Mouse (Mus musculus) midbrain, postnatal 0 days (tissue): ENCODE data around the gene Cd274. TPM values are rescaled to one million over a fixed set of nuclear protein-coding genes. Genes with fewer than 3 reads are reported as not detected.
"Not testable (repeated sequence)": the region's sequence is repeated elsewhere in the genome, so short reads cannot be mapped to it uniquely, and the experiment has no call there.

Experiments
- ATAC-seq: fragments of 200-750 bp; cut with Nextera tagmentation; 2 replicates; pipeline ENCODE4 v1.8.0; 2017; ENCODE audit warnings: moderate number of reproducible peaks, mild to moderate bottlenecking, moderate TSS enrichment, moderate library complexity; ENCODE audit not compliant: low FRiP score
- DNase-seq: peaks from one replicate; pipeline ENCODE4 v3.0.0-alpha.2; 2015; ENCODE audit warnings: low spot score
- H3K27ac ChIP-seq: fragments of 300-500 bp; sonication (generic); 2 replicates; pipeline ENCODE4 v1.5.1; 2014; ENCODE audit warnings: low read depth, mild to moderate bottlenecking, low read length, mixed read lengths
- H3K27me3 ChIP-seq: fragments of 300-500 bp; sonication (generic); 2 replicates; pipeline ENCODE4 v1.6.1; 2014; ENCODE audit warnings: low read length, control low read depth, mixed read lengths; ENCODE audit not compliant: insufficient read depth
- H3K36me3 ChIP-seq: fragments of 300-500 bp; sonication (generic); 2 replicates; pipeline ENCODE4 v1.6.1; 2014; ENCODE audit warnings: low read length, control low read depth, mixed read lengths; ENCODE audit not compliant: insufficient read depth
- H3K4me1 ChIP-seq: fragments of 300-500 bp; sonication (generic); 2 replicates; pipeline ENCODE4 v1.6.1; 2014; ENCODE audit warnings: mild to moderate bottlenecking, control low read depth, antibody characterized with exemption, low read length, mixed read lengths; ENCODE audit not compliant: insufficient read depth
- H3K4me2 ChIP-seq: fragments of 300-500 bp; sonication (generic); 2 replicates; pipeline ENCODE4 v1.6.1; 2014; ENCODE audit warnings: low read depth, mild to moderate bottlenecking, low read length, mixed read lengths; ENCODE audit not compliant: poor library complexity, severe bottlenecking
- H3K4me3 ChIP-seq: fragments of 300-500 bp; sonication (generic); 2 replicates; pipeline ENCODE4 v1.5.1; 2014; ENCODE audit warnings: low read depth, mild to moderate bottlenecking, low read length, moderate library complexity
- H3K9ac ChIP-seq: fragments of 300-500 bp; sonication (generic); replicated peaks from 2 replicates; pipeline ENCODE4 v1.6.1; 2014; ENCODE audit warnings: mild to moderate bottlenecking, low read length, moderate library complexity, mixed read lengths; ENCODE audit not compliant: poor library complexity, severe bottlenecking
- H3K9me3 ChIP-seq: fragments of 300-500 bp; sonication (generic); 2 replicates; pipeline ENCODE4 v1.6.1; 2016; ENCODE audit warnings: low read length, control low read depth
- CTCF ChIP-seq: IDR thresholded peaks from 2 replicates; pipeline ENCODE4 v1.5.1; 2016; ENCODE audit warnings: antibody characterized with exemption, mild to moderate bottlenecking
- whole genome bisulfite sequencing: fragments of 180-500 bp; shearing (Covaris S2); extraction: QIAGEN DNeasy Blood & Tissue Kit; methylation state at CpG from one replicate; pipeline ENCODE4 v1.1.7; 2014; 5-methylcytosine and 5-hydroxymethylcytosine counted together
- polyA plus RNA-seq: library from polyadenylated mRNA; unstranded; fragments of >200 nt; fragmentation: Nextera tagmentation; extraction: Ambion mirVana; gene quantifications from 2 replicates; pipeline ENCODE4 v1.2.1, GENCODE M21; 2015
- total RNA-seq: library from RNA; depleted of rRNA; stranded (reverse); fragments of >200 nt; gene quantifications from 2 replicates; pipeline ENCODE4 v1.2.3, GENCODE M21; 2014

Cd274 gene
- total and polyA plus RNA-seq, 2 experiments from 2014 or later, result 0.22 to 0.38 TPM

GRCm38 (mm10) chr19:29405388-29405787 lies 38.1 kb downstream of the Cd274 start:
- no peak for ATAC-seq
- no peaks in the 10 kb centered on the region for H3K36me3 ChIP-seq
- H3K4me2 ChIP-seq, result no peak overlapping the region
- DNase-seq, result no peak
- WGBS, result 60% methylated on average over 2 of the region's 2 CpGs
- no peaks in the 10 kb centered on the region for H3K4me1 ChIP-seq
- no peaks in the 10 kb centered on the region for H3K9me3 ChIP-seq
- TF ChIP-seq CTCF, result no peak
- H3K4me3 ChIP-seq, result no peak overlapping the region
- no peak overlapping the region for H3K9ac ChIP-seq
- no peaks in the 10 kb centered on the region for H3K27me3 ChIP-seq
- H3K27ac ChIP-seq, result no peak overlapping the region

- 87% methylated on average over 18 of the region's 18 CpGs for WGBS
- DNase-seq, result no peak
- H3K27ac ChIP-seq, result no peak overlapping the region
Observed at GRCm38 (mm10) chr19:29406042-29407017, 39.1 kb downstream of the Cd274 start.

GRCm38 (mm10) chr19:29410619-29411018 lies 43.4 kb downstream of the Cd274 start, which contains the start of gene Pdcd1lg2:
Gene Pdcd1lg2 (plus strand): TSS chr19:29410919.
- Histone ChIP-seq H3K4me1 (no peaks in the 10 kb centered on the region), H3K27me3 (no peaks in the 10 kb centered on the region), H3K9me3 (no peaks in the 10 kb centered on the region), H3K4me3 (no peak within 1 kb of the TSS), H3K27ac (no peak within 1 kb of the TSS), H3K36me3 (no peaks in the 10 kb centered on the region), H3K9ac (no peak within 1 kb of the TSS), H3K4me2 (no peak within 1 kb of the TSS)
- ATAC-seq, result no peak
- no peak for TF ChIP-seq CTCF
- no peak for DNase-seq
- 80% methylated on average over 4 of the region's 4 CpGs for WGBS

More at GRCm38 (mm10) chr19:29406042-29407017, 39.1 kb downstream of the Cd274 start:
- no peak overlapping the region for H3K4me3 ChIP-seq
- H3K27me3 ChIP-seq, result no peaks in the 10 kb centered on the region
- H3K36me3 ChIP-seq, result no peaks in the 10 kb centered on the region
- TF ChIP-seq CTCF, result no peak
- no peaks in the 10 kb centered on the region for H3K4me1 ChIP-seq
- H3K9ac ChIP-seq, result no peak overlapping the region
- no peaks in the 10 kb centered on the region for H3K9me3 ChIP-seq
- no peak overlapping the region for H3K4me2 ChIP-seq
- no peak for ATAC-seq

- Histone ChIP-seq H3K9ac (no peak overlapping the region), H3K36me3 (no peaks in the 10 kb centered on the region), H3K27ac (no peak overlapping the region), H3K4me1 (no peaks in the 10 kb centered on the region), H3K27me3 (no peaks in the 10 kb centered on the region), H3K4me2 (no peak overlapping the region), H3K4me3 (no peak overlapping the region), H3K9me3 (no peaks in the 10 kb centered on the region)
- TF ChIP-seq CTCF, result no peak
- peak; percentile 38 for DNase-seq
- WGBS, result 76% methylated on average over 6 of the region's 6 CpGs
- no peak for ATAC-seq
Observed at GRCm38 (mm10) chr19:29412476-29413420, 45.5 kb downstream of the Cd274 start.

- H3K36me3 ChIP-seq, result no peaks in the 10 kb centered on the region
- H3K27ac ChIP-seq, result no peak overlapping the region
- ATAC-seq, result no peak
- 87% methylated on average over 3 of the region's 3 CpGs for WGBS
- H3K4me3 ChIP-seq, result no peak overlapping the region
- H3K9ac ChIP-seq, result no peak overlapping the region
- H3K4me1 ChIP-seq, result no peaks in the 10 kb centered on the region
- no peak for DNase-seq
- H3K27me3 ChIP-seq, result no peaks in the 10 kb centered on the region
- TF ChIP-seq CTCF, result no peak
- no peak overlapping the region for H3K4me2 ChIP-seq
- no peaks in the 10 kb centered on the region for H3K9me3 ChIP-seq
Observed at GRCm38 (mm10) chr19:29414513-29414912, 47.3 kb downstream of the Cd274 start.

GRCm38 (mm10) chr19:29414917-29415316 lies 47.7 kb downstream of the Cd274 start:
- not testable (repeated sequence) for H3K9me3 ChIP-seq, H3K27ac ChIP-seq, H3K4me1 ChIP-seq, DNase-seq, H3K4me3 ChIP-seq, H3K36me3 ChIP-seq, H3K27me3 ChIP-seq, H3K9ac ChIP-seq, H3K4me2 ChIP-seq, ATAC-seq
